Mouse (Mus musculus) thymus, adult 2 months (tissue): Measurements from ENCODE around the gene Slc16a12.

Source experiments
- CTCF ChIP-seq: fragments of 200-500 bp; IDR thresholded peaks from 2 replicates; pipeline ENCODE4 v1.5.1; 2012; ENCODE audit warnings: mild to moderate bottlenecking, control low read depth, low read length, moderate library complexity, borderline replicate concordance; ENCODE audit not compliant: control insufficient read depth, poor library complexity, insufficient read depth; ENCODE audit errors: extremely low read depth
- POLR2A ChIP-seq: fragments of 200-500 bp; IDR thresholded peaks from 2 replicates; pipeline ENCODE4 v1.6.1; 2012; ENCODE audit warnings: mild to moderate bottlenecking, low read length, control low read depth, moderate library complexity; ENCODE audit not compliant: control insufficient read depth, poor library complexity, insufficient read depth; ENCODE audit errors: extremely low read depth

DNA sequence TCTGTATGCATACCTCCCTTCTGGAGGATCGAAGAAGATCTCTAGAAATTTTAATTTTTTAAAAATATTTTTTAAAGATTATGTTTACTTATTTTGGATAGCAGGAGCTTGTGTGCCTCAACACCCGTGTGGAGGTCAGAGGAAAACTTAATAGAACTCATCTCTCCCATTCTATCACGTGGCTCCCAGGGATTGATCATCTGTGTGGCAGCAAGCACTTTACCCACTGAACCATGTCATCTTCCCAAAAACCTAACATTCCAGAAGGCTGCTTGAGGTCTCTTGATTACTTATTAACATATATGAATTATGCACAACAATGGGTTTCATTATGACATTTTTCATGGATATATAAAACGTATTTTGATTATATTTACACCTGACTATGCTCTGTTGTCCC is 49.3 kb upstream of the Slc16a12 start:
- TF ChIP-seq CTCF = no peak
- no peak for TF ChIP-seq POLR2A
